Mouse (Mus musculus) forebrain, embryonic 16.5 days (tissue): Measurements from ENCODE around the gene Efna2. TPM values are rescaled to one million over a fixed set of nuclear protein-coding genes. Genes with fewer than 3 reads are reported as not detected.
"Not testable (repeated sequence)": the region's sequence is repeated elsewhere in the genome, so short reads cannot be mapped to it uniquely, and the experiment has no call there.

Experiments used
- ATAC-seq: fragments of 200-750 bp; cut with Nextera tagmentation; 2 replicates; pipeline ENCODE4 v1.8.0; 2017; ENCODE audit warnings: mild to moderate bottlenecking, moderate library complexity
- H3K27ac ChIP-seq: fragments of 300-500 bp; sonication (generic); 2 replicates; pipeline ENCODE4 v1.5.1; 2014; ENCODE audit warnings: low read length, control low read depth
- H3K27me3 ChIP-seq: fragments of 300-500 bp; sonication (generic); replicated peaks from 2 replicates; pipeline ENCODE4 v1.6.1; 2014; ENCODE audit warnings: low read length; ENCODE audit not compliant: control insufficient read depth, insufficient read depth
- H3K36me3 ChIP-seq: fragments of 300-500 bp; sonication (generic); 2 replicates; pipeline ENCODE4 v1.6.1; 2014; ENCODE audit not compliant: control insufficient read depth, insufficient read depth
- H3K4me1 ChIP-seq: fragments of 300-500 bp; sonication (generic); replicated peaks from 2 replicates; pipeline ENCODE4 v1.6.1; 2014; ENCODE audit warnings: low read length; ENCODE audit not compliant: control insufficient read depth, insufficient read depth
- H3K4me2 ChIP-seq: fragments of 300-500 bp; sonication (generic); 2 replicates; pipeline ENCODE4 v1.6.1; 2014; ENCODE audit warnings: mild to moderate bottlenecking, low read length, control low read depth
- H3K4me3 ChIP-seq: fragments of 300-500 bp; sonication (generic); replicated peaks from 2 replicates; pipeline ENCODE4 v1.5.1; 2014; ENCODE audit warnings: mild to moderate bottlenecking, low read length, control low read depth
- H3K9ac ChIP-seq: fragments of 300-500 bp; sonication (generic); replicated peaks from 2 replicates; pipeline ENCODE4 v1.6.1; 2014; ENCODE audit warnings: low read depth, low read length, control low read depth
- H3K9me3 ChIP-seq: fragments of 300-500 bp; sonication (generic); 2 replicates; pipeline ENCODE4 v1.6.1; 2016; ENCODE audit warnings: low read length; ENCODE audit not compliant: control insufficient read depth
- WGBS: fragments of 180-500 bp; shearing (Covaris S2); extraction: QIAGEN DNeasy Blood & Tissue Kit; methylation state at CpG from one replicate; pipeline ENCODE4 v1.1.7; 2014; 5-methylcytosine and 5-hydroxymethylcytosine counted together
- polyA plus RNA-seq: library from polyadenylated mRNA; unstranded; fragments of >200 nt; fragmentation: Nextera tagmentation; extraction: Ambion mirVana; gene quantifications from 2 replicates; pipeline ENCODE4 v1.2.1, GENCODE M21; 2015

Efna2 gene
- polyA plus RNA-seq, 1 experiment from 2014 or later, result 24.8 TPM

DNA sequence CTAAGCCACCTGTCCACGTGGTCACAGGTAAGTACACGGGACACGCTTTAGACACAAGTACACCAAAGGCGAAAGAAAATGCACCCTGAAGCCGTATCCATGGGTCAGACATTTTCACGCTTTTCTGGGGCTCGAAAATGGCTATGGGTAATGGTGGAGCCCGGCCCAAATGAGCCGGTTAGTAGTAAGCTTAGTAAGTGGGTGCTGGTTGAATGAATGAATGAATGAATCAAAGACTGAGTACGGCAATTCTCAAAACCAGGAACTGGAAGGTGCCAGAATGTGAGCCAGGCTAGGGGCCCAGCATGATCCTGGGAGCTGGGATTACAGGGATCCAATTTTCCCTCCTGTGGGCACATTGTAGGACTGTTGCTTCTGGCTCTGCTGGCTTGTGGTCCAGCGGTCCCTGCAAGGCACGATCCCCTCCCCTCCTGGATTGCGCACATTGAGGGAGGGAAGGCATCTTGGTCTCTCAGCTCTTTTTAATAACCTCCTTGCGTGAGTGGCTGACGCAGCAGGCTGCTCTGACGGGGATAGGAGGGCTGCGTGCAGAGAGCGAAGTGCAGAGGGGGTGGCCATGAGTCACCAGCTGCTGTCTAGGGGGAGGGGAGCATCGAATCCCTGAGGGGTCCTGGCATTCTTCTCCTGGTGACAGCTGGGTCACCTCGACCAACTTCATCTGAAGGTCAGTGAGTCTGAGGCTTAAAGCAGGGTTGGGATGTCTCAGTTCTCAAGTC is 13.7 kb upstream of the Efna2 start, which contains the start of gene Cirbp:
TSS of gene Cirbp (plus strand) at position 594 of the 737 bp plus-strand sequence.
- Histone ChIP-seq H3K27ac (peak within 1 kb of the TSS; percentile 88), H3K9me3 (no peaks in the 10 kb centered on the region), H3K4me1 (peaks cover 60% of the 10 kb centered on the region), H3K9ac (peak within 1 kb of the TSS; percentile 69), H3K4me2 (peak within 1 kb of the TSS; percentile 94), H3K27me3 (no peaks in the 10 kb centered on the region), H3K4me3 (peak within 1 kb of the TSS; percentile 53), H3K36me3 (peaks cover 6% of the 10 kb centered on the region; the same call in 1 of the 2 replicates)
- 14% methylated on average over 20 of the region's 20 CpGs for WGBS
- no peak for ATAC-seq

DNA sequence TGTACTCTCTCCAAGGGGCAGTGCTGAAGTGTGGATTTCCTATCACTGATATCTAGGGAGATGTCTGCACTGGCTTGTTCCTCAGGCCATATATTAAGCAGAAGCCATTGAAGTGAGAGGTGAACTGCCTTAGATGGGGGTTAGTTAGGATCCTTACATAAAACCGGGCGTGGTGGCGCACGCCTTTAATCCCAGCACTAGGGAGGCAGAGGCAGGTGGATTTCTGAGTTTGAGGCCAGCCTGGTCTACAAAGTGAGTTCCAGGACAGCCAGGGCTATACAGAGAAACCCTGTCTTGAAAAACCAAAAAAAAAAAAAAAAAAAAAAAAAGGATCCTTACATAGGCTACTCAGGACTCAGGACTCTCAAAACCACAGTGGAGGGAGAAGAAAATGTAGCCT is 13.1 kb upstream of the Efna2 start:
- Histone ChIP-seq H3K4me1 (peaks cover 56% of the 10 kb centered on the region), H3K4me2 (peak overlapping the region; percentile 94), H3K36me3 (peaks cover 12% of the 10 kb centered on the region), H3K27ac (peak overlapping the region; percentile 73), H3K9ac (peak overlapping the region; percentile 69; the same call in 1 of the 2 replicates)
- not testable (repeated sequence) for H3K9me3 ChIP-seq, H3K27me3 ChIP-seq, H3K4me3 ChIP-seq, ATAC-seq
- WGBS, result 88% methylated on average over 4 of the region's 4 CpGs

DNA sequence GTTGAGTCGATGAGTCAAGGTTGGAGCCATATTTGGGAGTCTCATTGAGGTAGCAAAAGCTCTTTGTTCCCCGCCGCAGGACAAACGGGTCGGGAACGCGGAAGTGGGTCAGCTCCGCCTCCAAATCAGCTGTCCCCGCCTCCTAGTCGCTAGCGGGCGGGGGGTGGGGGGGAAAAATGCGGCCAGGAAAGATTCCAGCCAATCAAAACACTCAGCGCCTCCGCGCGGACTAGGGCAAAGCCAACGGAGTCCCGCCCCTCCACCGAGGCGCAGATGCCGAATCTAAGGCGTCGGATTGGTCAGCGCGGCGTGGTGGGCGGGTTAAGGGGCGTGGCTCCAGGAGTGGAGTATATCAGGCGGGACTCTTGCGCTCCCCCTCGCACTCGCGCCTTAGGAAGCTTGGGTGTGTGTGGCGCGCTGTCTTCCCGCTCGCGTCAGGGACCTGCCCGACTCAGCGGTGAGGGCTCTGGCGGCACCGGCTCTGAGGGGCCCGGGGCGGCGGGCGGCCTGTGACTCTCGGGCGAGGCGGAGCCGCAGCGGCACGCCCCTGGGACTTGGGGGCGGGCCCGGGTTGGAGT is 11.7 kb upstream of the Efna2 start:
- Histone ChIP-seq H3K4me2 (peak overlapping the region; percentile 67), H3K4me1 (peaks cover 65% of the 10 kb centered on the region), H3K27ac (peak overlapping the region; percentile 96), H3K9ac (peak overlapping the region; percentile 95), H3K27me3 (no peaks in the 10 kb centered on the region), H3K4me3 (peak overlapping the region; percentile 63), H3K9me3 (no peaks in the 10 kb centered on the region), H3K36me3 (peaks cover 18% of the 10 kb centered on the region)
- WGBS, result under 1% methylated on average over 50 of the region's 55 CpGs
- peak; percentile 90 for ATAC-seq

DNA sequence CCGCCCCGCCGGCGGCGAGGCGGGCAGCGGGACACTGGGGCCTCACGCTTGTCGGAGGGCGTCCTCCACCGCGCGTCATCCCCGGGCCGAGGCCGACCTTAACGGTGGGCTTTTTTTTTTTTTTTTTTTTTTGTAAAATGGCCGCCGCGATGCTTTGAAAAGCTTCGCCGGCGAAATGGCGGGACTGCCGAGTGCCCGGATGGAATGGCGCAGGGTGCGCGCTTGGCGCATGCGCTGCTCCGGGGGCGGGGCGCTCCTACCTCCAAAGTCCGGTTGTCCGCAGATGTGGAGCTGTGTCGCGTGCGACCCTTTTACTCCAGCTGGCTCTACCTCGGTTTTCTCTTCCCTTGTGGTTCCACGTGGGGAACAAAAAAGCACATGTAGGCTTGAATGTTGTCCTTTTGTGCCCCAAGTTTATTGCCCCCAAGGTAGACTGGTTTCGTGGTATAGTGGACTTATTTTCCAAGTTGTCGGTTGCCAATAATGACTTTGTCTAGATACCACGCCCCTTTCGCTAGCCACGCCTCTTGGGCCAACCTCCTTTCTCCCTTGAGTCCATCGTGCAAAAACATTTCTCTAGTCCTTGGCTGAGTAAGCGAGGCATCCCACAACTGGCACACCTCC is 11.1 kb upstream of the Efna2 start:
- Histone ChIP-seq H3K27ac (peak overlapping the region; percentile 96), H3K36me3 (peaks cover 18% of the 10 kb centered on the region), H3K4me1 (peaks cover 67% of the 10 kb centered on the region), H3K9me3 (no peaks in the 10 kb centered on the region), H3K4me3 (peak overlapping the region; percentile 63), H3K9ac (peak overlapping the region; percentile 95), H3K27me3 (no peaks in the 10 kb centered on the region), H3K4me2 (peak overlapping the region; percentile 67)
- ATAC-seq, result peak; percentile 15
- under 1% methylated on average over 48 of the region's 48 CpGs for WGBS

DNA sequence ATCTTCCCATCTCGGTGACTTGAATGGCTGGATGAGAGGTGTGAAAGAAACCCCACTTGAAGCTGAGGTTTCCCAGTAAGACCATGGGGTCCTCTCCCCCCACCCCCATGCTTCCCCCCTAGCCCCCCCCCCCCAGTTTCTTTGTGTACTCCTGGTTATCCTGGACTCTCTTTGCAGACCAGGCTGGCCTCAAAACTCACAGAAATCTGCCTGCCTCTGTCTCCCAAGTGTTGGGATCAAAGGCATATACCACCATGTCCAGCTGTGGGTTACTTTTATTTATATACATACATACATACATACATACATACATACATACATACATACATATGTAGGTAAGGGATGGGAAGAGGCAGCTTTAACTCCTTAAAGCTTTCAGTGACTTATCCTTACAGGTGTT is 10.2 kb upstream of the Efna2 start:
- peaks cover 69% of the 10 kb centered on the region for H3K4me1 ChIP-seq
- no peaks in the 10 kb centered on the region for H3K27me3 ChIP-seq
- peaks cover 18% of the 10 kb centered on the region for H3K36me3 ChIP-seq
- H3K4me2 ChIP-seq, result peak overlapping the region; percentile 67
- H3K27ac ChIP-seq, result peak overlapping the region; percentile 96; the same call in 1 of the 2 replicates
- H3K4me3 ChIP-seq, result peak overlapping the region; percentile 63
- peak overlapping the region; percentile 95 for H3K9ac ChIP-seq
- no peaks in the 10 kb centered on the region for H3K9me3 ChIP-seq
- 71% methylated on average over 1 of the region's 1 CpGs for WGBS
- no peak for ATAC-seq

DNA sequence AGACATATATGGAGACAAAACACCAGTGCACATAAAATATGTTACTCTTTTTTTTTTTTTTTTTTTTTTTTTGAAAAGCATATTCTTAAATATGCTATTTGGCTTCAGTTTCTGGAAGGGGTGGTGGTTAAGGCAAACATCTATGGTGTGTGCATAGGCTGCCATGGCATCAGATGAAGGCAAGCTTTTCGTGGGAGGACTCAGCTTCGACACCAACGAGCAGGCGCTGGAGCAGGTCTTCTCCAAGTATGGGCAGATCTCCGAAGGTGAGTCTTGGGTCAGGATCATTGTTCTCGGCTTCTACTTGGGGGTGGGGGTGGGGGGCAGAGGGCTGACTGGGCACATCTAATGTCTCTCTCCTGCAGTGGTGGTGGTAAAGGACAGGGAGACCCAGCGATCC is 9.6 kb upstream of the Efna2 start:
- no peak overlapping the region for H3K27ac ChIP-seq
- H3K4me2 ChIP-seq, result no peak overlapping the region
- ATAC-seq, result no peak
- no peak overlapping the region for H3K4me3 ChIP-seq
- H3K27me3 ChIP-seq, result no peaks in the 10 kb centered on the region
- peaks cover 63% of the 10 kb centered on the region for H3K4me1 ChIP-seq
- H3K9me3 ChIP-seq, result no peaks in the 10 kb centered on the region
- peaks cover 18% of the 10 kb centered on the region for H3K36me3 ChIP-seq
- no peak overlapping the region; the same call in 1 of the 2 replicates for H3K9ac ChIP-seq
- 93% methylated on average over 7 of the region's 7 CpGs for WGBS

DNA sequence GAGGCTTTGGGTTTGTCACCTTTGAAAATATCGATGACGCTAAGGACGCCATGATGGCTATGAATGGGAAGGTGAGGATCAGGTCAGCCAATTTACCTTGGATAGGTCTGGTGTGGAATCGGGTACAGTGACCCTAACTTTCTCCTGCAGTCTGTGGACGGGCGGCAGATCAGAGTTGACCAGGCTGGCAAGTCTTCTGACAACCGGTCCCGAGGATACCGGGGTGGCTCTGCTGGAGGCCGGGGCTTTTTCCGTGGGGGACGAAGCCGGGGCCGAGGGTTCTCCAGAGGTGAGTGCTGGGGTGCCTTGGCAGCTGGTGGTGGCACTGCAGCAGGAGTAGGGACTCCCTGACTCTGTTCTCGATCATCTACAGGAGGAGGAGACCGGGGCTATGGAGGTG is 9.2 kb upstream of the Efna2 start:
- Histone ChIP-seq H3K4me1 (peaks cover 59% of the 10 kb centered on the region), H3K4me2 (no peak overlapping the region), H3K9ac (no peak overlapping the region; the same call in 1 of the 2 replicates), H3K36me3 (peaks cover 18% of the 10 kb centered on the region), H3K4me3 (no peak overlapping the region), H3K27ac (no peak overlapping the region), H3K27me3 (no peaks in the 10 kb centered on the region), H3K9me3 (no peaks in the 10 kb centered on the region)
- no peak for ATAC-seq
- WGBS, result 97% methylated on average over 16 of the region's 16 CpGs

DNA sequence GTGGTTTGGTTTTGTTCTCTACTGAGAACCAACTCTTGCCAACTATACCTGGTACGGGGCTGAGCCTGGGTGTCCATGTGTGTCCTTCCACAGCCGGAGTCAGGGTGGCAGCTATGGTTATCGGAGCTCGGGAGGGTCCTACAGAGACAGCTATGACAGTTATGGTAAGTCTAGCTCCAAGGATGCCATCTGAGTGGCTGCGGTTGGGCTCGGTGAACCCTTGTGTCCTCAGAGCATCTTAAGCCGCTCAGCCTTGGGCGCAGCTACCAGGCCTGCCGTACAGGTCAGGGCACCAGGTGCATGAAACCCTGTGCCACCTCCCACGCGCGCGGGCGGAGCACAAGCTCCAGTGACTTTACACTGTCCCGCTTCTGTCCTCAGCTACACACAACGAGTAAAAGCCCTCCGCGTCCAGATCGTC is 8.7 kb upstream of the Efna2 start:
- ATAC-seq, result no peak
- Histone ChIP-seq H3K9me3 (no peaks in the 10 kb centered on the region), H3K9ac (no peak overlapping the region), H3K4me1 (peaks cover 54% of the 10 kb centered on the region), H3K4me3 (no peak overlapping the region), H3K27me3 (no peaks in the 10 kb centered on the region), H3K27ac (no peak overlapping the region), H3K4me2 (no peak overlapping the region), H3K36me3 (peaks cover 18% of the 10 kb centered on the region)
- WGBS, result 97% methylated on average over 19 of the region's 19 CpGs

DNA sequence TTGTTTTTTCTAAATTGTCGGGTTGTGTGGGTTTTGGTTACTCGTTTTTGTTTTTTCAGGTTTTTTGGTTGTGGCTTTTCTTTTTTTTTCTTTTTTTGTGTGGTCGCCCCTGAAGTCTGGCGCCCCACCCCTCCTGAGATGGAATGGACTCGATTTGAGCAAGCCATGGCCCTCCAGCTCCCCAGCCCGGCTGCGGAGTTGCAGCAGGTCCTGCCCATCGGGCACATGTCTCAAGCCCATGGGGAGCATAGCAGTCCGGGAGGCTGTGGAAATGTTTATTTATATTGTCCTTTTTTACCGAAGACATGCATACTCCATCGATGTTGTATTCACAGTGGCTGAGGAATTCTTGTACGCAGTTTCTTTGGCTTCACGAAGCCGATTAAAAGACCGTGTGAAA is 8.0 kb upstream of the Efna2 start:
- no peak overlapping the region for H3K4me3 ChIP-seq
- no peaks in the 10 kb centered on the region for H3K27me3 ChIP-seq
- WGBS, result 92% methylated on average over 15 of the region's 15 CpGs
- peaks cover 18% of the 10 kb centered on the region for H3K36me3 ChIP-seq
- H3K4me2 ChIP-seq, result no peak overlapping the region
- H3K9me3 ChIP-seq, result no peaks in the 10 kb centered on the region
- ATAC-seq, result no peak
- no peak overlapping the region for H3K27ac ChIP-seq
- H3K9ac ChIP-seq, result no peak overlapping the region
- H3K4me1 ChIP-seq, result peaks cover 52% of the 10 kb centered on the region
